Comparison of ENCODE assay signal across 9 mouse cellular contexts in the genomic region with DNA sequence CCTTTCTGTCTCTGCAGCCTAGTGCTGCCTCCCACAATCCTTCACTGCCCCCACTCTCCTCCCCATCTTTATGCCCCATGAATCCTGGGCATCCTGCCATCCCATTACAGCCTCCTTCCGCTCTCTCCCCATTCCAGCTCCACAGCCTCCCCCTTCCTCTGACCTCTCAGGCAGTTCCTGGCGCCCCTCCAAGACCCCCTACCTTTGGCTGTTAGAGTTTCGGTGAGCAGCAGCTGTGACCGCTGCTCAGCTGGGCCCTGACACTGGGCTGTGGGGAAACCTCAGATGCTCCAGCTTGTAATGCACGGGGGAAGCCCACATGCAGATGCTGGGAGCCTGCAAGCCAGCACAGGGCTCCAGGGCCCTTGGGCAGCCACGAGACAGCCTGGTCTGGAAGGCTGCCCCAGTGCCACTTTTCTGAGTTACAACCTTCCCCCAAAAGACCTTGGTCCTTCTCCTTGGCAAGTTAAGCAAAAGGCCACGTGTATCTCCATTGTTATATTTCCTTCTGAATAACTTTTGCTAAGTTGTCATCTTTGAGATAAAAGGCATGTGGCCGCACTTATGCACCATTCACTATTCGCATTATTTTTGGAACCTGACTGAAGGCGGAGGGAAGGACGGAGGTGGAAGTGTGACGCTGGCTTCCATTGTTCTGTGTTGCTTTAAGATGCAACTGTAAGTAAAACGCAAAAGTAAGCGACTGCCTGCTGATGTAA.
DNase-seq lines count a peak whose midpoint lies in the region; ATAC-seq lines count a peak whose summit lies in the region.
"Had no signal": no experiment of that assay in that cellular context is flagged by ENCODE, and none has a peak within 500 bp of the region (broad histone marks: within the 10 kb centered on the region; RNA-seq: fewer than 3 reads in every experiment).

No protein-coding gene starts in this region.

- intact Hi-C loops in gastrocnemius, postnatal 36 days (cut with DNase I), result no loop called here
- intact Hi-C loops in left cerebral cortex, postnatal 14 days (cut with DNase I), result loop anchor here (5.0 kb wide), 1 partner anchor 195 kb away; no protein-coding TSS in a partner anchor

- peaks cover 65% of the 10 kb centered on the region for H3K4me1 ChIP-seq in neural tube, embryonic 13.5 days (replicated peaks)
- H3K4me1 ChIP-seq: megakaryocyte, embryonic 14.5 days had no signal

- ATAC-seq in neural tube, embryonic 13.5 days (ENCODE audit: low read depth), result peak; percentile 94
- no peak for ATAC-seq in erythroid progenitor cell, adult 5-6 weeks (replicated peaks; ENCODE audit: low FRiP score, poor library complexity, severe bottlenecking)
- no peak for ATAC-seq in CD4-positive, CD25-positive, alpha-beta regulatory T cell, adult 4 months

- H3K4me2 ChIP-seq in neural tube, embryonic 13.5 days, result peak overlapping the region; percentile 25

- WGBS in neural tube, embryonic 13.5 days, result 15% methylated on average over 14 of the region's 14 CpGs

- H3K9me3 ChIP-seq in neural tube, embryonic 13.5 days, result no peaks in the 10 kb centered on the region
- H3K9me3 ChIP-seq: megakaryocyte, embryonic 14.5 days had no signal

- no peak overlapping the region for H3K4me3 ChIP-seq in neural tube, embryonic 13.5 days
- H3K4me3 ChIP-seq: megakaryocyte, embryonic 14.5 days had no signal

- peak overlapping the region; percentile 14; the same call in 1 of the 2 replicates for H3K9ac ChIP-seq in neural tube, embryonic 13.5 days

- peak overlapping the region; percentile 89 for H3K27ac ChIP-seq in neural tube, embryonic 13.5 days (replicated peaks)

- peak; percentile 86 for DNase-seq in adrenal gland, postnatal 14 days
- peak; percentile 66 to 80 for DNase-seq in cerebellum, postnatal 14 days
- DNase-seq in gastrocnemius, postnatal 36 days, result peak; percentile 25
- peak; percentile 83 for DNase-seq in kidney, adult 11 months
- peak; percentile 59 to 70 for DNase-seq in left cerebral cortex, postnatal 14 days (ENCODE audit: low spot score in 2 of 2)

- no peaks in the 10 kb centered on the region for H3K36me3 ChIP-seq in neural tube, embryonic 13.5 days

- no peaks in the 10 kb centered on the region for H3K27me3 ChIP-seq in neural tube, embryonic 13.5 days
- H3K27me3 ChIP-seq: megakaryocyte, embryonic 14.5 days had no signal

Comparison
In these comparisons a context has a peak if more than half of its experiments do, and no peak if none do; other contexts are left out.
1. DNase-seq: peak in every context shown above with its lines; median percentile 86 in adrenal gland, postnatal 14 days; 83 in kidney, adult 11 months; 73 in cerebellum, postnatal 14 days; 64 in left cerebral cortex, postnatal 14 days; 25 in gastrocnemius, postnatal 36 days.